Mouse (Mus musculus) activated CD4-positive, CD25-positive, alpha-beta regulatory T cell, adult 9 weeks (primary cell): Measurements from ENCODE around the gene B4galt4. TPM values are rescaled to one million over a fixed set of nuclear protein-coding genes. Genes with fewer than 3 reads are reported as not detected.

Source experiments
- polyA plus RNA-seq: library from polyadenylated mRNA; unstranded; fragments of 100-300 nt; shearing (Covaris generic); gene quantifications from one replicate; pipeline ENCODE4 v1.2.1, GENCODE M21; 2017

B4galt4 gene
- polyA plus RNA-seq: 6.3 TPM

DNA sequence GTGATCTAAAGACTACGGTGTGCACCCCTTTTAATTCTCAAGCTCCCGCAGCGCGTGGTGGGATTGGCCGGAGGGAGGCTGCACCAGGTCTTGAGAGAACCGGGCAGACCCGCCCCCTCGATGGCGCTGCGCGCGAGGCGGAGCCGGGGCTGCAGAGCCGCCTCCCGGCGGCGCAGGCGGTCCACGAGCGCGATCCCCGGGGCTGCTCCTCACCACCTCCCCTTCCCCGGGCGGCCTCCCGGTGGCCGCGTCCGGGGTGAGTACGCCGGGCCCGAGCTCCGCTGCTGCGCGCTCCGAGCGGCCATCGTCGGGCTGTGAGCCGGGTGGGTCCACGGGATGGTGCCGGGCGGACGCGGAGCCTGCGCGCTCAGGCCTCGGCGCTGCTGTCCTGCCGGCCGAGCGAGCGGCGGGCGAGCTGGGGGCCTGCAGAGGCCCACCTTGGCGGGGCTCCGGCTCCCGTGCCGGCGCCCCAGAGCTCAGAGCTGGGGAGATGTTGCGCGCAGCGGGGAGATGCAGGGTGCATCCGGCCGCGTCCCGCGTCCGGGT is at the start of gene B4galt4:
Gene B4galt4, plus strand, starts transcription at position 152 of the 546 bp plus-strand sequence.

DNA sequence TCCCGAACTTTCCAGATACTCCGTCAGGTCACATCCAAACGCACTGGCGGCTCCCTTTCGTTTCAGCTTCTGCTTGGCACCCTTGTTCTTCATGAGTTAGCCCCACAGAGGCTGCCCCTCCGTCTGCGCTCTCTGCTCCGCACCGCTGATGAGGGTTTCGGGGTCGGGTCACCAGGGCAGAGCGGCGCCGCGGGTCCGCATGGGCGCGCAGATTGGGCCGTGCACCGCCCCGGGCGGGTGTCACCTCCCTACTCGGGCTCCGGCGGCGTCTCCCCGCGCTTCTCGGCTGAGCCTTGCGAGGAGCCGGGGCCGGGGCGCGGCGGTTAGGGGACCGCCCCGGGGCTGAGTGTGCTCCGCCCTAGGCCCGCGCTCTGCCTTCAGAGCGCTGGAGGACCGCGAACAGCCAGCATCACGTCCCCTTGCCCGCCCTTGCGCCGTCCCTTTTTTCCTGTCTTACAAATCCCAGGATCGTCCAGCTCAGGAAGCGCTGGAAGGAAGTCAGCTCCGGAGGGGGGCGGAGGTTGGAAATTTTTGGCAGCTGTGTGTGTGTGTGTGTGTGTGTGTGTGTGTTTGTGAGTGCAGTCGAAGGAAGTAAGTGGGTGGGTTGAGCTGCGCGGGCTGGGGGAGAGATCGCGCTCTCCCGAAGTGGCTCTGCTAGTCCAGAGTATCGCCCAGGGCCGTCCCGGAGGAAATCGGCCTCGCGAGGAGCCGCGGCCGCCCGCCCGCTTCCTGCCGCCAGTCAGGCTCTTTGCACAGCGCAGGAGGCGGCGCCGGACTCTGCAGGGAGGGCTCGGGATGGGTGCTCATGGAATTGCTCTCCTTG is 29.3 kb upstream of the B4galt4 start, which contains the start of gene Arhgap31:
Gene Arhgap31, minus strand, starts transcription at position 694 of the 823 bp plus-strand sequence.

DNA sequence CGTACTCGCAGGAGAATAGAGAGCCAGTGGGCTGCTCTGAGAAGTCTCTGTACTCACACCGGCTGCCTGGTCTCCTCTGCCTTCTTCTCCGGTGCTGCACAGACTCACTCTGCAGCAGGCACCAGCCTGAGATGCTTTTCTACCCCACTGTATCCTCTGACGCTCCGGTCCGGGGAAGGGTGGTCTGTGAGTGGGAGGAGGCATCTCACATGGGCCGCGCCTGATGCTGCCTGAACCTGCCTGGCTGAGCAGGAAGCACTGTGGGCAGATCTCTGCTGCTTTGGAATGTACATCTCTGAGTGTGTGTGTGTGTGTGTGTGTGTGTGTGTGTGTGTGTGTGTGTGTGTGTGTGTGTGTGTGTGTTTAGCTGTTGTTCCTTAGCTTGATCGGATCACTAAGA is 58.0 kb downstream of the B4galt4 start, which contains the start of gene Upk1b:
Gene Upk1b, minus strand, starts transcription at position 238 of the 400 bp plus-strand sequence.

Other genes with a start within 250 kb of the B4galt4 start
- gene Timmdc1, start 219.6 kb upstream of the B4galt4 start, polyA plus RNA-seq: 11.0 TPM
- gene Poglut1, start 192.0 kb upstream of the B4galt4 start, polyA plus RNA-seq: 53.5 TPM
- gene Tmem39a, start 183.6 kb upstream of the B4galt4 start, polyA plus RNA-seq: 51.3 TPM
- 53.2 TPM for gene Arhgap31, start 29.0 kb upstream of the B4galt4 start, polyA plus RNA-seq
- gene Upk1b, start 58.1 kb downstream of the B4galt4 start, polyA plus RNA-seq: not detected
- gene 4930435E12Rik, start 86.5 kb downstream of the B4galt4 start, polyA plus RNA-seq: not detected
- gene Igsf11, start 150.4 kb downstream of the B4galt4 start, polyA plus RNA-seq: not detected